Mouse (Mus musculus): ENCODE measurements around the gene Olfr895.

Olfr895 gene

DNA sequence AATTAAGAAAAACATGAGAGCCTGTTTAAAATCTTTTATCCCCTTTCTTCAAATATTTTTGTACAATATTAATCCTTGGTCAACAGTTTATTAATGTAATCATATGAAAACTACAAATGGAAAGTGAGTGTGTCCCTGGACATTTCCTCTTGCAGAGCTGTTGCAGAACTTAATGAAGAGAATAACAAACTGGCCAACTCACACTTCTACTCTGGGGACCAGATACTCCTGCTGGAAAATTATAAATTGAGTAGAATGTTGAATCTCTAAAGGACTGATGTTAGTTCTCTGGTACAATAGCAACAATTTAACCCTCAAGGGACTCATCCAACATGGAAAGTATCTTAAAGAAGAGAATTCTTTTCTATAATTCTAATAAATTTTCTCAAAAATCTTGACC is at the start of gene Olfr895:
Gene Olfr895 (plus strand): TSS at position 301 of the 400 bp plus-strand sequence.
- DNase-seq (ENCODE audit: low spot score in 2 of 2), result no peak

DNA sequence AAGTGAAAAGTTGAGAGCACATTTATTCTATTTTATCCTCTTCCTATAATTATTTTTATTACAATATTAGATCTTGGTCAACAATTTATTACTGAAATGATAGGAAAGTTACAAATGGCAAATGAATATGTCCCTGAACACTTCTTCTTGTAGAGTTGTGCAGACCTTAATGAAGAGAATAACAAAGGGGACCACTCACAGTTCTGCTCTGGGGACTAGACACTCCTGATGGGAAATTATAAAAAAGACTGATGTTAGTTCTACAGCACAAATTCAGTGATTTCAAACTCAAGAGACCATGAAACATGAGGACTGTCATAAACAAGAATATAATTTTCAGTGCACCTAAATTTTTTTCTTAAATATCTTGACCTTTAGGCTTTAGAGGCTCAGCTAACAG is 15.2 kb upstream of the Olfr895 start, which contains the start of gene Olfr143:
Gene Olfr143 (plus strand): TSS at position 301 of the 400 bp plus-strand sequence.
- no peak for DNase-seq (ENCODE audit: low spot score in 2 of 2)

DNA sequence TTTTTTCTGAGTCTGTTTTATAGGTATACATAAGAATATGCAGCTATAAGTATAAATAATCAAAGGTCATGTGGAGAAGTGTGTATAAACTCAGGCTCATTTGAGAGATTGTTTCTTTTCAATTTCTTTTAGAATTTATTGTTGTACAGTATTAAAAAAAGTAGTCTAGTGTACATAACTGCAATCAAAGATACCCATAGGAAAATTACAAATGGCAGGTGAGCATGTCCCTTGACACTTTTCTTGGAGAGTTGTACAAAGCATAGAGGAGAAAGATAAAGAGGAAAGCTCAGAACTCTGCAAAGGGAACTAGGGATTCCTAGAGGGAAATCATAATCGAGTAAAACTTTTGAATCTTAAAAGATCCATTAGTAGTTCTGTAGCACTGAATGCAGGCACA is 23.2 kb downstream of the Olfr895 start, which contains the start of gene Olfr896-ps1:
Gene Olfr896-ps1 (plus strand): TSS at position 301 of the 400 bp plus-strand sequence.
- DNase-seq (ENCODE audit: low spot score in 2 of 2), result no peak

All from natural killer cell, adult 2 months (primary cell).